Mouse (Mus musculus) embryonic fibroblast, embryonic 13.5 days (primary cell): Measurements from ENCODE around the gene Csnk1g1.

Source experiments
- CTCF ChIP-seq: IDR thresholded peaks from 2 replicates; pipeline ENCODE4 v1.5.1; 2011; ENCODE audit warnings: mild to moderate bottlenecking, control low read depth, low read length, moderate library complexity, borderline replicate concordance; ENCODE audit not compliant: insufficient read depth
- POLR2A ChIP-seq: IDR thresholded peaks from 2 replicates; pipeline ENCODE4 v1.6.1; 2011; ENCODE audit warnings: low read depth, mild to moderate bottlenecking, control low read depth, low read length, moderate library complexity

- no peak for TF ChIP-seq POLR2A
- TF ChIP-seq CTCF: no peak
Observed at GRCm38 (mm10) chr9:66068056-66068455, 159.3 kb downstream of the Csnk1g1 start.
